Mouse (Mus musculus) kidney, adult 18-20 months (tissue): ENCODE results near the gene Rac2.

Source experiments
- DNase-seq: peaks from one replicate; pipeline ENCODE4 v3.0.0; 2021

Rac2 gene

GRCm38 (mm10) chr15:78587050-78587994 lies 14.7 kb upstream of the Rac2 start:
- DNase-seq, result peak; percentile 88

DNA sequence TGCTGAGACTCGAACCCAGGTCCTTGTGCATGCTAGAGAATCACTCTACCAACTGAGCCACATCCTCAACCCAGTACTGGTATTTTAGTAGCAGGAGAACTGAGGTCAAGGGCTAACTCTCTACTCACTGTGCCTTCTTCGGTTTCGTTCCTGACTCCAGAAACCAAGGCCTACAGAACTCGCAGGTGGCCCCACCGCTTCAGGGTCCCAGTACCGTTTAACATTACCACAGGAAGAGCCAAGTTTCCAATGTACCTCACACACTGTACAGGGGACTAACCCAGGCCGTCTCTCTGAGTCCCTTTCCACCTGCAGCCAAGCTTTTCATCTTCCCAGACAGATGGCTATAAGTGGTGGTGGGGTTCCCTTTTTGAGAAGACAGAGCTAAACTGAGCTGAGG lies 12.8 kb upstream of the Rac2 start:
- no peak for DNase-seq

DNA sequence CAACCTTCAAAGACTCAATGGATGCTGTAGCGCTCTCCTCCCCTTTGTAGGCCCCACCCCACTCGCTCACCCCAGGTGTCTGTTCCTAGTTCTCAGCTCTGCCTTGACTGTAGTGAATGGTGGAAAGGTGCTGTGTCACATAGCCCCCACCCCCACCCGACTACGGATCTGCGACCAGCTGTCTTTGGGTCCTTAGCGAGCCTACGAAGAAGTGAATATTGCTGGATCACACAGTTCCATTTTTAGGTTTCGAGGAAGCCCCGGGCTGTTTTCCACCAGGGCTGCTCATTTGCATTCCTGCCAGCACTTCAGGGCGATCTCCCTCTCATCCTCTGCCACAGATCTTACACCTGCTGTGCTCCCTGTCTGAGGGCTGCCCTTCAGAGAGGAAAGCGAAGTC lies 10.8 kb upstream of the Rac2 start:
- DNase-seq, result no peak

GRCm38 (mm10) chr15:78576284-78576810 lies 3.8 kb upstream of the Rac2 start:
- DNase-seq, result no peak

GRCm38 (mm10) chr15:78572270-78572600 lies 348 bp downstream of the Rac2 start:
- DNase-seq, result no peak

- DNase-seq, result no peak
These were observed 871 bp downstream of the Rac2 start for GRCm38 (mm10) chr15:78571554-78572269.

- DNase-seq, result no peak
These were observed 2.4 kb downstream of the Rac2 start for GRCm38 (mm10) chr15:78570170-78570569.

GRCm38 (mm10) chr15:78567608-78568120 lies 4.9 kb downstream of the Rac2 start:
- no peak for DNase-seq

- DNase-seq, result no peak
These were observed 7.7 kb downstream of the Rac2 start for GRCm38 (mm10) chr15:78564764-78565435.

GRCm38 (mm10) chr15:78563937-78564336 lies 8.6 kb downstream of the Rac2 start:
- DNase-seq, result no peak

DNA sequence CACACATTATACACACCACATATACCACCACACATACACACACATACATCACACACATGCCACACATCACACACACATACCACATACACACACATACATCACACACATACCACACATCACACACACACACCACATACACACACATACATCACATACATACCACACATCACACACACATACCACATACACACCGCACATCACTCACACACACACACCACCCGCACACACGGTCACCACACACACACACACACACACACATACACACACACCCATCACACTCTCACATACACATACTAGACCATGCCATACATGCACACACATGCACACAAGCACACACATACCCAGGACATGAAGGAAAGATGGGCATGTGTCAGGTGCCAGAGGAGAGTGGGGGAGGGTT lies 9.2 kb downstream of the Rac2 start:
- no peak for DNase-seq

- no peak for DNase-seq
These were observed 13.2 kb downstream of the Rac2 start for GRCm38 (mm10) chr15:78559141-78559979.

DNA sequence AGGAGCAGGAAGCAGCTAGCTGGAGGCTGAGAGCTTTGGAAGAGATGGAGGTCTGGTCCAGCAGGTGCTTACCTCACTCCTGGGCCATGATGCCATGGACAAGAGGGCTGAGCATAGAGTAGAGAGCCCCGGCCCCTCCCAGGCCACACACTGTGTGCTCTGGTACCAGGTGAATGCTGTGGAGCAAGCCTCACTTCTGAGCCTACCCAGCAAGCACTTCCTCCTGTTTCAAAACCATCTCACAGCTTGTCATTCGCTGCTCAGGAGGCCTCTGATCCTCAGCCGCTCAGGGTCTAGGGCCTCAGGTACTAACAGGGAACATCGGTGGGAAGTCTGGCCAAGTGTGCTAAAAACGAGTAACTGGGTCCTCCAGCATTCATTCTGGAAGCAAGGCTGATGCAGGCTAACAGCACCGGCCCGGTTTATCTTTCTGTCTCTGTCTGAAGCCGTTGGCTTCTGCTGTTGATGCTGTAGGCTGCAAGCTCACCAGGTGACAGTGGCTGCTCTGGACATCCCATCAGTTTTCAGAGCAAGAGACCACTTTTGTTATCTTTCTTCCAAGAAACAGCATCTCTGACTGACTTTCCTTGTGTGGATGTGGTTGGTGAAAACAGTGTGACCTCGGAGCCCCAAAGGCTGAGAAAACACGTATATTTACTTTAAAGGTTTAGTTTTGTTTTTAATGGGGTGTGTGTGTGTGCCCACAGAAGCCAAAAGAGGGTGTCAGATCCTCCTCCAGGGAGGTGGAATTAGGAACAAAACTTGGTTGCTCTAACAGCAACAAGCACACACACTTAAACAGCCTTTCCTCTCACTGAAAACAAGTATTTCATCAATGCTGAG lies 14.7 kb downstream of the Rac2 start:
- DNase-seq, result no peak

- DNase-seq, result peak; percentile 18
These were observed 17.9 kb downstream of the Rac2 start for GRCm38 (mm10) chr15:78554545-78555313.

GRCm38 (mm10) chr15:78549189-78549734 lies 23.3 kb downstream of the Rac2 start:
- no peak for DNase-seq

DNA sequence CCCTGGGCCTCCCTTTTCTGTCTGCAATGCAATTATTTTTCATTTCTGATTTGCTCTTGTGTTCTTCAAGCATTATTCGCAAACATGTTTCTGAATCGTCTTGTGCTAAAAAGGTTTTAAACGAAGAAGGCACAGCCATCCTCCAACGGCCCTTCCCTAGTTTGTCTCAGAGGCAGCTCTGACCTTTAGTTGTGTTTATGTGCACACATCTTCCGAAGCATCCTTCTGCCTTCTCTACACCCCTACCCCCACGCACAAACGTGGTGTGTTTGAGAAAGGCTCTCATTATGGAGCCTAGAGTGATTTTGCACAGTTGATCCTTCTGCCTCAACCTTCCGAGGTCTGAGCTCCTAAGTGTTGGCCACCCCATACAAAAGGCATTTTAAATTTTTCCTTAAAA lies 23.9 kb downstream of the Rac2 start:
- no peak for DNase-seq

DNA sequence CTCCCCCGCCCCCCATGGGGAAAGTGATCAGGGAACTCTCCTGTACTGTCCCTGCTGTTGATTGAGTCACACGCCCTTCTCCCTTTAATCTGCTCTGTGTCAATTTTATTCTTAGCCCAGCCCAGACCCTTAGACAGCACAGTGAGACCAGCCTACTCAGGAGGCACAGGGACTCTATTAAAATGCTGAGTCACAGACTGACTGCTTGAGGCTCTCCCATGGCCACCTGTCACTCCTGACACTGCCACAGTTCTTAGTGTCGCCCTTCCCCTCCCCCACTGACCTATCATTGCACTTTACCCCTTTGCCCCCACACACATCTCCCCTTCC lies 24.3 kb downstream of the Rac2 start:
- no peak for DNase-seq

GRCm38 (mm10) chr15:78547415-78548335 lies 24.9 kb downstream of the Rac2 start:
- peak; percentile 67 for DNase-seq

DNA sequence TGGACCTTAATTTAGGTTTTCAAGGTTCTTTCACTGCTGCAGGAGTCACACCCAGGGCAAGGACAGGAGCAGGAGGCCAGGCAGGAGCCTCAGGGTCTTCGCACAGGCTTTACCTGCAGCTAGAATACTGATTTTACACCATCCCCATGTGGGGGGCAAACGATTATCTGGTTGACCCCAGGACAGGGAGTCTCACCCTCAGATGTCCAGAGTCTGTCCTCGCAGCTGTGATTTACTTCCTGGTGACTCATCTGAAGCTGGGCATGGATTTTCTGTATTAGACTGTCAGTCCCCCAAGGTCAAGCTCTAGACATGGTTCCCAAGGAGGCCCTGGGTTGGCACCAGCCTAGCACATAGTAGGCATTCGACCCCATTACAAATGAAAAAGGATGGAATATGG lies 26.5 kb downstream of the Rac2 start:
- no peak for DNase-seq
